Mouse (Mus musculus) heart, embryonic 16.5 days (tissue): ENCODE measurements around the gene Ppp1r3d. TPM values are rescaled to one million over a fixed set of nuclear protein-coding genes. Genes with fewer than 3 reads are reported as not detected.

Experiments used
- ATAC-seq: fragments of 200-750 bp; cut with Nextera tagmentation; replicated peaks from 2 replicates; pipeline ENCODE4 v1.8.0; 2017; ENCODE audit warnings: moderate number of reproducible peaks; ENCODE audit not compliant: insufficient read depth, low FRiP score; ENCODE audit errors: extremely low read depth
- H3K27ac ChIP-seq: fragments of 300-500 bp; sonication (generic); 2 replicates; pipeline ENCODE4 v1.5.1; 2014; ENCODE audit warnings: mild to moderate bottlenecking, low read length, control low read depth, moderate library complexity
- H3K27me3 ChIP-seq: fragments of 300-500 bp; sonication (generic); 2 replicates; pipeline ENCODE4 v1.6.1; 2014; ENCODE audit warnings: low read length, mixed read lengths; ENCODE audit not compliant: control insufficient read depth, insufficient read depth
- H3K36me3 ChIP-seq: fragments of 300-500 bp; sonication (generic); 2 replicates; pipeline ENCODE4 v1.6.1; 2014; ENCODE audit not compliant: control insufficient read depth, insufficient read depth
- H3K4me1 ChIP-seq: fragments of 300-500 bp; sonication (generic); 2 replicates; pipeline ENCODE4 v1.6.1; 2014; ENCODE audit warnings: low read length, mixed read lengths; ENCODE audit not compliant: control insufficient read depth, insufficient read depth
- H3K4me2 ChIP-seq: fragments of 300-500 bp; sonication (generic); 2 replicates; pipeline ENCODE4 v1.6.1; 2014; ENCODE audit warnings: low read depth, mild to moderate bottlenecking, control low read depth, low read length
- H3K4me3 ChIP-seq: fragments of 300-500 bp; sonication (generic); 2 replicates; pipeline ENCODE4 v1.5.1; 2014; ENCODE audit warnings: mild to moderate bottlenecking, control low read depth, low read length
- H3K9ac ChIP-seq: fragments of 300-500 bp; sonication (generic); 2 replicates; pipeline ENCODE4 v1.6.1; 2014; ENCODE audit warnings: low read length, control low read depth
- H3K9me3 ChIP-seq: fragments of 300-500 bp; sonication (generic); replicated peaks from 2 replicates; pipeline ENCODE4 v1.6.1; 2016; ENCODE audit warnings: low read length; ENCODE audit not compliant: control insufficient read depth
- WGBS: fragments of 180-500 bp; shearing (Covaris S2); extraction: QIAGEN DNeasy Blood & Tissue Kit; methylation state at CpG from one replicate; pipeline ENCODE4 v1.1.7; 2014; 5-methylcytosine and 5-hydroxymethylcytosine counted together
- polyA plus RNA-seq: library from polyadenylated mRNA; unstranded; fragments of >200 nt; fragmentation: Nextera tagmentation; extraction: Ambion mirVana; gene quantifications from 2 replicates; pipeline ENCODE4 v1.2.1, GENCODE M21; 2015

Ppp1r3d gene
- polyA plus RNA-seq, 1 experiment from 2014 or later, result 22.9 TPM

DNA sequence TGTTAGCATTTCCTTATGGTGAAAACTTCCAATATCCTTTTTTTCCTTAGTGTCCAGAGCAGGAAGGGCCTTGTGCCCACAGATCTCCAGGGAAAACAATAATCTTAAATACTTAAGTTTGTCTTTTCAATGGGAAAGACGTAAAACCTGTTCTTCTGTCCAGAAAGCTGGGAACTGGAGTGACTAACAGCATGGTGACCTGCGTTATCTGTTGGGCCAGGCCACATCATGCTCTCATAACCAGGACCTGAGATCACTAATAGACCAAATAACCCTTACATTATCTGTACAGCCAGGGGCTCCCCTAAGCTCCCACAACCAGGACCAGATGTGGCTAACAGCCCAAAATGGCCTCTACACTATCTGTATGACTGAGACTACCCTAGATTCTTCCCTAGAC is 19.6 kb upstream of the Ppp1r3d start:
- H3K4me3 ChIP-seq, result no peak overlapping the region
- WGBS, result 73% methylated on average over 2 of the region's 2 CpGs
- no peak overlapping the region for H3K9ac ChIP-seq
- no peak overlapping the region for H3K4me2 ChIP-seq
- ATAC-seq, result no peak
- H3K27ac ChIP-seq, result no peak overlapping the region
- no peaks in the 10 kb centered on the region for H3K9me3 ChIP-seq
- no peaks in the 10 kb centered on the region for H3K36me3 ChIP-seq
- H3K4me1 ChIP-seq, result no peaks in the 10 kb centered on the region
- H3K27me3 ChIP-seq, result 0 out of 2 replicates have a peak, but pooled peaks cover 2% of the 10 kb centered on the region

DNA sequence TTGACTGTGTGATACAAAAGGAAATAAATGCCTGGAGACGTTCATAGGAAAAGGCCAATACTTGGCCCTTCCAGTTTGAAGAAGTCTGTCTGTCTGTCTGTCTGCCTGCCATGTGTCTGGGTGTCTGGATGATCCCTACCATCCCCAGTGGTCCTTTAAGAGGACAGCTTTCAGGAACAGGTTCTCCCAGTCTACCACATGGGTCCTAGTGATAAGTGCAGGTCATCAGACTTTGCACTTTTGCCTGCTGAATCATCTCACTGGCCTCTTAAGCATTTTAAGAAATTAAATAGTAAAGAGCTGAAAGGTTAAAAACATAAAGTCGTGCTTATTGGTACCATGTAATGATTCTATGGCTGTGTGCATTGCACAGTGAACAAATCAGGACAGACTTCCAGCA is 19.2 kb upstream of the Ppp1r3d start:
- Histone ChIP-seq H3K9me3 (no peaks in the 10 kb centered on the region), H3K4me2 (no peak overlapping the region), H3K36me3 (no peaks in the 10 kb centered on the region), H3K4me3 (no peak overlapping the region), H3K27me3 (0 out of 2 replicates have a peak, but pooled peaks cover 2% of the 10 kb centered on the region), H3K9ac (no peak overlapping the region), H3K4me1 (no peaks in the 10 kb centered on the region), H3K27ac (no peak overlapping the region)
- ATAC-seq, result no peak
- 69% methylated on average over 2 of the region's 2 CpGs for WGBS

DNA sequence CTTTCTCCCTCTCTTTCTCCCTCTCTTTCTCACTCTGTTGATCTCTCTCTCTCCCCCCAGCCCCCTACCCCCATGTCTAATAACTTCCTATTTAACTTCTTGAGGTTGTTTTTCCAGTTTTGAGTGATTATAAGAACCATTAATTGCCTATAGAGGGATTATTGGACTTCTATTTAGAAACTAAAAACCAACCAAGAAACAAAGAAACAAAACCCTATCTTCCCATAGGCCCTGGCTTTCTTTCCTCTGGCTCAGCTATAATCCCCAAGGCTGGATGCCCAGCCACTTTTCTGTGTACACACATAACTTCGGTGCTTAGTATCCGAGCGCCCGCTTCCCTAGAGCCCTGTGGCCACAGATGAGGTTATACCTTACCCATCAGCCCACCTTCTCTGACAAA is 16.0 kb upstream of the Ppp1r3d start, which contains the start of gene Cdh26:
Gene Cdh26, plus strand, starts transcription at position 301 of the 400 bp plus-strand sequence.
- Histone ChIP-seq H3K4me1 (no peaks in the 10 kb centered on the region), H3K27me3 (0 out of 2 replicates have a peak, but pooled peaks cover 2% of the 10 kb centered on the region), H3K4me2 (no peak within 1 kb of the TSS), H3K4me3 (no peak within 1 kb of the TSS), H3K9ac (no peak within 1 kb of the TSS), H3K9me3 (no peaks in the 10 kb centered on the region), H3K27ac (no peak within 1 kb of the TSS), H3K36me3 (no peaks in the 10 kb centered on the region)
- 93% methylated on average over 4 of the region's 4 CpGs for WGBS
- ATAC-seq, result no peak

DNA sequence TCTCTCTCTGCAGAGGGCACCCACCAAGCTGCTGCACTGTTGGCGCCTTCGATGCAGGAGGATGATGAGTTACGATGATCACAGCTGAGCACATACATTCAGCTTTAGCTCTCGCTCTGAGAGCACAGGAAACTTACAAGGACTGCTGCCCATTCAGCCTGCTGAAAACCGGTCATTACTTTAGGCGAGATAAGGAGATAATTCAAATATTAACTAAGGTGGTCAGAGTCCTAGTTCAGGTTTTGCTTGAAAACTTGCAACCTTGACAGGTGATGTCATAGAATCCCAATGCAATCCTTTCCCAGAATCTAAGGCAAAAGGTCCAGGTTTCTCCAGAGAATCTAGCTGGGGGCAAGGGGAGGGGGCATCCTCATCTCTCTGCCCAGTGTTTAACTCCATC is 15.2 kb upstream of the Ppp1r3d start:
- H3K4me3 ChIP-seq, result no peak overlapping the region
- H3K4me2 ChIP-seq, result no peak overlapping the region
- no peak overlapping the region for H3K27ac ChIP-seq
- no peaks in the 10 kb centered on the region for H3K36me3 ChIP-seq
- H3K9ac ChIP-seq, result no peak overlapping the region
- no peaks in the 10 kb centered on the region for H3K4me1 ChIP-seq
- 0 out of 2 replicates have a peak, but pooled peaks cover 2% of the 10 kb centered on the region for H3K27me3 ChIP-seq
- ATAC-seq, result no peak
- no peaks in the 10 kb centered on the region for H3K9me3 ChIP-seq
- 69% methylated on average over 6 of the region's 6 CpGs for whole genome bisulfite sequencing

DNA sequence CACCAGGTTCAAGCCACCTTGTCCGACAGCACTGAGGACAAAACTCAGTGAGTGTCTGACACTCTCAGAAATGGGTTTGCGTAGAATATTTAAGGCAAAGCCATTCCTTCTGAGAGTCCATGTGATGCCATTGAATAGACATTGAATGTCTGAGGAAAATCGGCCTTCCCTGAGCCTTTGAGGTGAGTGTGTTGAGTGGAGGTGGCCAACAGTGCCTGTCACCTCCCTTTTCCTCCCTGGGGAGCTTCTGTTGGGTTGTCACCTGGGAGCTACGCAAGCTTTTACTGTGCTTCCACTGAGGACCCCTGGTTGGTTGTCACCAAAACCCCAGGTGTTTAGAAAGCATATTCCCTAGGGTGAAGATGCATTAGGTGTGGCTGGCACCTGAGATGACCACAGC is 14.4 kb upstream of the Ppp1r3d start:
- H3K27ac ChIP-seq, result no peak overlapping the region
- 0 out of 2 replicates have a peak, but pooled peaks cover 2% of the 10 kb centered on the region for H3K27me3 ChIP-seq
- no peaks in the 10 kb centered on the region for H3K9me3 ChIP-seq
- H3K36me3 ChIP-seq, result no peaks in the 10 kb centered on the region
- no peak overlapping the region for H3K4me3 ChIP-seq
- H3K4me1 ChIP-seq, result no peaks in the 10 kb centered on the region
- H3K4me2 ChIP-seq, result no peak overlapping the region
- no peak for ATAC-seq
- 77% methylated on average over 4 of the region's 4 CpGs for WGBS
- no peak overlapping the region for H3K9ac ChIP-seq

DNA sequence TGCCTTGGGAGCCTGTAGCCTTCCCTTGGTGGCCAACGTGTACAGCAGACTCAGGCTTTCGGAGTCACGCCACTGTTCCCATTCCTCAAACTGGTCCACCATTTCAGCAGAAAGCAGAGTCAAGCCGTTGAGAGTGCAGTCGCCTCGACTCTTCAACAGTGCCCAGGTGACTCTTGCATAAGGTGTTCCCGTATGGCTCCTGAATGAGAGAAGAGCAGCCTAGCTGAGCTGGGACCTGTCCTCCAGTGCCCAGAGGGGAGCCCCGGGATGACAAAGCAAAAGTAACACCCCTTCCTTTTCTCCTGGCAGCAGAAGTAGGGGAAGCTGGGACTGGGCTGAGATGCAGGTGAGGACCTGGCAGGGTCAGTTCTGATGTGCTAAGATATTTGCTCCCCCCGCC is 13.9 kb upstream of the Ppp1r3d start:
- Histone ChIP-seq H3K36me3 (no peaks in the 10 kb centered on the region), H3K9me3 (no peaks in the 10 kb centered on the region), H3K4me3 (no peak overlapping the region), H3K9ac (no peak overlapping the region), H3K27ac (no peak overlapping the region), H3K4me1 (no peaks in the 10 kb centered on the region; the same call in 1 of the 2 replicates), H3K27me3 (0 out of 2 replicates have a peak, but pooled peaks cover 2% of the 10 kb centered on the region), H3K4me2 (no peak overlapping the region)
- ATAC-seq, result no peak
- WGBS, result 69% methylated on average over 9 of the region's 9 CpGs

DNA sequence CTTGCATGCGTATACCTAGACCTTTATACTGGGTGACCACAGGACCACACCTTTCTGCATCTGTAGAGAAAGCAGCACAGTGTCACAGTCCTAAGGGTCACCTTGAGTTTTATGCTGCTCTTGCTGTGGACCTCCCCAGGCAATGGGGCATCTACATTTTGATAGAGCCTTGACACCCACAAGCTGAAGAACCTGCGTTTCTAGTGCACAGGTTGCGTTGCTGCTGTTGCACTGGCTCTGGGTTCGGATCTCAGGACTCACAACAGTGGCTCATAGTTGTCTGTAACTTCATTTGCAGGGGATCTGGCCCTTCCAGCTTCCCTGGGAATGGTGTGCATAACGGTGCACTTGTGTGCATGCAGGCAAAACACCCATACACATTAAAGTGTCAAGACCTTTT is 12.9 kb upstream of the Ppp1r3d start:
- H3K4me1 ChIP-seq, result peaks cover 7% of the 10 kb centered on the region
- no peak for ATAC-seq
- H3K27ac ChIP-seq, result no peak overlapping the region
- H3K27me3 ChIP-seq, result 0 out of 2 replicates have a peak, but pooled peaks cover 2% of the 10 kb centered on the region
- no peaks in the 10 kb centered on the region for H3K9me3 ChIP-seq
- no peak overlapping the region for H3K4me3 ChIP-seq
- H3K9ac ChIP-seq, result no peak overlapping the region
- H3K36me3 ChIP-seq, result no peaks in the 10 kb centered on the region
- no peak overlapping the region for H3K4me2 ChIP-seq
- 73% methylated on average over 5 of the region's 5 CpGs for WGBS

DNA sequence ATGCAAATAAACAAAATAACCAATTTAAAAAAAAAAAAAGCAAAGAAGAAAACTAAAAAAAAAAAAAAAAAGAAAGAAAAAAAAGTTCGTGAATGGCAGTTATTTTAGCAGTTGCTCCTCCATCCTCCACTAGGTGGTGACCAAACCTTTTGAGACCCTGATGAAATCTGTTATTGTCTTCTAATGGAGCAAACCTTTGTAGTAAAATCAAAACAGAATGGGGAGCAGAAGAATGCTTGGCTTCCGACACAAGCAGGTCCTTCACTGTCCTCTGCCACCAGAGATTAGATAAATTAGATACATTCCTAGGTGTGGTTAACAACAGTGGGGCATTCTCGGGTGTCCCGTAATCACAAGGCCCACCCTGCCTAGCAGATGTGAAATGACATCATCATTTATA is 12.0 kb upstream of the Ppp1r3d start:
- Histone ChIP-seq H3K27ac (no peak overlapping the region), H3K36me3 (no peaks in the 10 kb centered on the region), H3K9ac (no peak overlapping the region), H3K9me3 (no peaks in the 10 kb centered on the region), H3K27me3 (0 out of 2 replicates have a peak, but pooled peaks cover 2% of the 10 kb centered on the region), H3K4me2 (no peak overlapping the region), H3K4me1 (peaks cover 16% of the 10 kb centered on the region), H3K4me3 (no peak overlapping the region)
- WGBS, result 35% methylated on average over 4 of the region's 4 CpGs
- no peak for ATAC-seq

DNA sequence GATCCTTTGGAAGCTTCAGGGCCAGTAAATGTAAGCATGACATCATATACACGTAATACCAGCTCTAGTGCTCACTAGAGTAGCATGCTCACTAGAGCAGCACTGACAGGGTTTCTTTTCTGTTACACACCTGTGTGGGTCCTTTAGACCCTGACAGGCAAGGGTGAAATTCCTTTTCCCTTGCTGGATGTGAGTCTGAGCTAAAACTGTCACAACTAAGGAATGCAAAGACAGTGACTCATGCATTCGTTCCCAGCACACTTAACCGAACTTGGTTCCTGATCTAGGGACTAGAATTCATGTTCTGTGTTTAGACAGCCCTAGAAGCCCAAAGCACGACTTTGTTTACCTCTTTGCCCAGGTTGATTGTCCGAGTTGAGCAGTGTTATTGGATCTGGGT is 9.0 kb upstream of the Ppp1r3d start:
- ATAC-seq, result no peak
- peaks cover 14% of the 10 kb centered on the region for H3K36me3 ChIP-seq
- WGBS, result 53% methylated on average over 5 of the region's 5 CpGs
- H3K9ac ChIP-seq, result no peak overlapping the region
- H3K27me3 ChIP-seq, result no peaks in the 10 kb centered on the region
- no peak overlapping the region for H3K4me2 ChIP-seq
- no peak overlapping the region for H3K27ac ChIP-seq
- no peak overlapping the region for H3K4me3 ChIP-seq
- 0 out of 2 replicates have a peak, but pooled peaks cover 2% of the 10 kb centered on the region for H3K9me3 ChIP-seq
- peaks cover 23% of the 10 kb centered on the region for H3K4me1 ChIP-seq
